Mouse (Mus musculus) large intestine, adult 2 months (tissue): ENCODE data around the gene S100pbp. TPM values are rescaled to one million over a fixed set of nuclear protein-coding genes. Genes with fewer than 3 reads are reported as not detected.
"Not testable (repeated sequence)": the region's sequence is repeated elsewhere in the genome, so short reads cannot be mapped to it uniquely, and the experiment has no call there.

Source experiments
- DNase-seq: peaks from one replicate; pipeline ENCODE4 v3.0.0-alpha.2; 2012; ENCODE audit warnings: low read depth, low spot score
- WGBS: fragments of 180-500 bp; shearing (Covaris S2); methylation state at CpG from one replicate; pipeline ENCODE4 v1.1.7; 2018; 5-methylcytosine and 5-hydroxymethylcytosine counted together
- polyA plus RNA-seq: library from polyadenylated mRNA; depleted of rRNA; stranded (reverse); fragments of >200 nt; gene quantifications from 2 replicates; pipeline ENCODE4 v1.2.3, GENCODE M21; 2012

S100pbp gene
- polyA plus RNA-seq, 1 experiment, result 4.8 TPM

GRCm38 (mm10) chr4:129221097-129222010 lies 31.8 kb upstream of the S100pbp start:
- WGBS, result 81% methylated on average over 23 of the region's 23 CpGs
- no peak for DNase-seq

- DNase-seq, result no peak
- WGBS, result 78% methylated on average over 7 of the region's 7 CpGs
Measured at GRCm38 (mm10) chr4:129220376-129221089, 31.0 kb upstream of the S100pbp start.

GRCm38 (mm10) chr4:129219198-129219597 lies 29.7 kb upstream of the S100pbp start:
- no peak for DNase-seq
- 84% methylated on average over 10 of the region's 10 CpGs for WGBS

DNA sequence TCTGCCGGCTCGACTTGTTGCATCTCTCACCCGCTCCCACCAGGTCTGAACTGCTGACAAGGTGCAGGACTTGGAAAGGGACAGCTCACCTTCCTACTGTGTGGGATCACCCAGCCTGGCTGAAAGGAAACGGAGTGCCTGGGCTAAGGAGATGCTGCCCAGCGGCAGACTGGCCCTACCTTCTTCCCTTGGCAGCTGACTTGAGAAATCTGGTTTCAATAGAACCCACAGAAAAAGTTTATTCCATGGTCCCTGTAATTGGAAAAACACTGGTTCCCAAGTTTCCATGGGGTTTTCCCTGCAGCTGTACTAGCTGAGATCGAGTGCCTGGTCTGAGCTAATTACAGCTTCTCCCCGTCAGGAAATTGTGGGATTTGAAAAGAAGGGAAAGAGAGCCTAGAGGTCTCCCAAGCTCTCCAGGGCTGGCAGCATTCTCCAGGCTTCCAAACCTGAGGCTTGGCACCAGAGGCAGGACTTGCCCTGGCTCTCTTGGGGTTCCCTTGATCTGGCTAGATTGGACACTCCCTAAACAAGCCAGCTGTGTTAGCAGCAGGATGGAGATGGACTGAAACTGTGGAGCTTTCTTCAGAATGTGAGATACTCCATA lies 29.1 kb upstream of the S100pbp start:
- no peak for DNase-seq
- 70% methylated on average over 7 of the region's 7 CpGs for WGBS

- not testable (repeated sequence) for DNase-seq
- 66% methylated on average over 3 of the region's 3 CpGs for WGBS
Measured at GRCm38 (mm10) chr4:129212486-129212885, 23.0 kb upstream of the S100pbp start.

DNA sequence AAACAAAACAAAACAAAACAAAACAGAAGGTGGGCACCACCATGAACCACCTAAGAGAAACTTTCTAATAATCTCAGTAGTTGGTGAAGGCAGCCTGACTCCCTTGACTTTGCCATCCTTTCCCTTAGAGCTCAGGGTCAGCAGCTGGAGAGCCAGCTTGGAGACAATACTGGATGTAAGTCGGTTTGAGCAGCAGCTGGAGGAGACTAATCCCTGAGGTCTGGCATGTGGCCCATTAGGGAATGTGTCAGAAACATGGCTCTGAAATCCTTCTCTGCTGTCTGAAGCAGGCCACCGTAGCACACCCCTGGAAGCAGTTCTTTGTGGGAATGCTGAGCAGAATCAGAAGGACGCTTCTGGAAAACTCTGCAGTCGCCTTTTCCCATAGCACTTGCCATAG lies 21.9 kb upstream of the S100pbp start:
- no peak for DNase-seq
- 66% methylated on average over 4 of the region's 4 CpGs for WGBS

- 37% methylated on average over 7 of the region's 7 CpGs for WGBS
- DNase-seq, result no peak
Measured at GRCm38 (mm10) chr4:129209504-129209903, 20.0 kb upstream of the S100pbp start.

DNA sequence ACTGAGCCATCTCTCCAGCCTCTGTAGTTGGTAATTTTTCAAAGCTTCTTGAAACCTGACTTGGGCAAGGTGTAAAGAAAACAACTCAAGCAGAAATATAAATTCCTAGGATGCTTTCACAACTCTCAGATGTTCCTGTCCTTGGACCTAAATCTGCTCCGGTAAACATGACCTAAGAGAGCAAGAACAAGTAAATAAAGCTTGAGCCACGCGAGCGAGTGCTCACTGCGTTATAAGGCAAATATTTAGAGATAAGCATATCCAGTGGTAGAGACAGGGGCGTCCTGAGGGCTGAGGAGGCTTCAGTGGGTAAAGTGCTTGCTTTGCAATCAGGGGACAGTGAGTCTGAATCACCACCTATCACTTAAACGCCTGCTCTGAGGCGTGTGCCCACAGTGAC lies 17.3 kb upstream of the S100pbp start:
- no peak for DNase-seq
- 60% methylated on average over 8 of the region's 8 CpGs for WGBS

DNA sequence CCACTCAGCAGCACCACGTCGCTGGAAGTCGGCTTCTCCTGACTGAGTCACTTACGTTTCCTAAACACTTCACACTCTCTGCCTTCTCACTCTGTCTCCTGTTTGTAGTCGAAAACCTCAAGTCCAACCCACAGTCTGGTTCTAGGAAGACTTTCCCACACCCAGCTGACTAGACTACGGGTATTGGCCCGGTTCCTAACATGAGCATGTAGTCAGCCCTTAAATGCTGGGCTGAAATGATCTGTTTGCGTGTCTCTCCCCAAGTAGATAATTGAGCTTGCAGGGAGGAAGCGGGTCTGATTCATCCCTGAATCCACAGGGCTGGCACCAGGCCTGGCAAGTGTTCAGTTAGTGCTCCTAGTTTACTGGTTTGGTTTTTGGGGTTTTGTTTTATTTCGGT lies 15.1 kb upstream of the S100pbp start:
- DNase-seq, result no peak
- WGBS, result 83% methylated on average over 10 of the region's 10 CpGs

DNA sequence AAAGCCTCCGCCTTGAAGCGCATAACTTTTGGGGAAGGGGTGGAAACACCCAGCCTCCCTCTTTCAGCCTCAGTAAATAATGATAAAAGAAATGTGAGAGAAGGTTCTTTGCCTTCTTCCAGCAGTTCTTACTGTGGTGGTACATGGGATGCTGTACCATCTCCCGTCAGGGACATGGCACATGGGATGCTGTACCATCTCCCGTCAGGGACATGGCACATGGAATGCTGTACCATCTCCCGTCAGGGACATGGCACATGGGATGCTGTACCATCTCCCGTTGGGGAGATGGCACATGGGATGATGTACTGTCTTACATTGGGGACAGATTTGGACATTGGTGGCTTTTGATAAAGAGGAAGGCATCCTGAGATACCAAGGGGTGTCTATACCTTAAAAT lies 8.0 kb upstream of the S100pbp start:
- no peak for DNase-seq
- WGBS, result 98% methylated on average over 6 of the region's 6 CpGs

DNA sequence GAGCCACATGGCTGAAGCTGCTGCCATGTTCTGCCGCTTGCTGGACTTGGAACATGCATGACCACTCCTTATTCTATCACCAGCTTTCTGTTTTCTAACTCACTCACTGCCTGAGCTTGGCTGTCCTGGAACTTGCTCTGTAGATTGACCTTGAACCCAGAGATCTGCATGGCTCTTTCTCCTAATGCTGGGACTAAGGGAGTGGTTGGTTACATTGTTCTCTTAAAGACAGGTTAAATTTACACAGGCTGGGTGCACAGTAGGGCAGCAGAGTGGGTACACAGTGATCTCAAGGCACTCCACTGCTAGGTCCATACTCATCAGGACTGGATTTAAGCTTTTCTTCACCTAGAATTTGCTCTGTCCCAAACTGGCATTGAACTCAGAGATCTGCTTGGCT lies 4.8 kb upstream of the S100pbp start:
- 75% methylated on average over 1 of the region's 1 CpGs for WGBS
- no peak for DNase-seq

- DNase-seq, result no peak
Measured at GRCm38 (mm10) chr4:129191691-129192090, 2.2 kb upstream of the S100pbp start.

DNA sequence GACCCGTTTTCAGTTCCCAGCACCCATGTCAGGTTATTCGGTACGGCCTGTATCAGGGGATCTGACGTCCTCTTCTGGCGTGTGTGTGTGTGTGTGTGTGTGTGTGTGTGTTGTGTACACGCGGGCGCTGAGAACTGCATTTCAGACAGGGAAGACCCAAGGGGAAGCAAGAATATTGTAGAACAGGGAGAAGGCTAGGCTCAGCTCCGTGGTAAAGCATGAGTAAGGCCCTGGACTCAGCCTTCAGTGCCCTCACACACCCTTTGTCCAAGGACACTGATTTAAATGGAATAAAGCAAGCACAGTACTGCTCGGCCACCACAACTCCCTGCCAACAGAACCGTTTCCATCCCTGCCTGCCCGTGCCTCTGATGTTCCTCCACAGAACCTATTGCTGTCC lies 1.0 kb upstream of the S100pbp start:
- WGBS, result 0% methylated on average over 12 of the region's 12 CpGs

More at GRCm38 (mm10) chr4:129191691-129192090, 2.2 kb upstream of the S100pbp start:
- 61% methylated on average over 5 of the region's 5 CpGs for WGBS

DNA sequence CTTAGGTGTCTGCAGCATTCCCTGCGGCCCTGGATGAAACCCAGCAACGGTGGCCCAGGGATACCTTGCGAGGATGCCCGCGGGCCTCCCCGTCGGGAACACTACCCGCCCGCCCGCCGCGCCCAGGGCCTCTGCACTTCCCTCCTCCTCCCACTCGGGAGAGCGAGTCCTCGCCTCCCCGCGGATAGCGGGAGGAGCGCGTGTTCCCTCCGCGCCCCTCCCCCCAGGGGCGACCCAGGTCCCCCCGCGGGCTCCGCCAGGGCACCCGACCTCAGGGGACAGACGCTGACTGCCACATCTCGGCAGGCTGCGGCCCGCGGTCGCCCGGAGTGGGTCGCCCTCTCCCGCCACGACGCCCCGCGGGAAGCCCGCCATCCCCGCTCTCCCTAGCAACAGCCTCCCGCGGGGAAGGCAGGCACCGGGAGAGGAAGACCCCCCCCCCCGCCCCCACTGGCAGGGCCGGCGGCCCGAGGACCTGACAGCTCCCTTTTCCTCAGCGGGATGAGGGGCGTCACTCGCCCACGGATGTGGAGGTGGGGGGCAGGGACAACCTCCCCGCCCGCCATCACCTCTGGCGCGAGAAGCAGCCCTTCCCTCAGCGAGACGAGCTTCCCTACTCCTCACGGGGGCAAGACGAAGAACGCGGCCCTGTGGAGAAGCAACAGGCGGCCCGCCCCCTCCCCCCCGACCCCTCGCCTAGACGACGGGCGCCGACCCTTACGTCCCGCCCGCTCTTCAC lies 555 bp downstream of the S100pbp start:
- under 1% methylated on average over 69 of the region's 74 CpGs for WGBS
- no peak for DNase-seq

More for the DNA sequence above, 1.0 kb upstream of the S100pbp start:
- DNase-seq, result no peak

DNA sequence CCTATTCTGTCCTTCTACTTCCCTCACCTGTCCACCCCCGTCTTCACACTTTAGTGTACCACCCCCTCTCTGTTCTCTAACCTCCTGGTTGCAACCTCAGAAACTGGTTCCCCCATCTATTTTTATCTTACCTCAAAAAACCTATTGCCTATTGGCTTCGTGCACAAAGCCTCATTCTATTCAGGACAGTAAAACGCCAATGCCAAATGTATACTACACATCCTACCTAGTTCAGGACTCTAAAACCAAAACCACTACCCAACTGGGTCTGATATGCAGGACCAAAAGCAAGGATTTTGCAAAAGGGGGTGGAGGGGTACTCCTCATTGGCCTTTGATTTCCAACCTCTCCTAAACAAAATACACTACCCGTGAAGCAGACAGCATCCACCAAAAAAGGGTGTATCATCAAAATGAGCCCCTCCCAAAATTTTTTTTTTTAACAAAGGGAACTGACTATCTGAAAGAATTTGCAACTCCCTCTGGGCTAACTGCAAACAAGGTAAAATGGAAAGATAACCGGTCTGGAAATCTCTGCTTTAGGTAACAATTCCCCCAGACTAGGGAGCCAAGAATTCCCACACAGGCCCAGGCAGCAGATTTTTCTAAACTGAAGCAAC lies 1.4 kb downstream of the S100pbp start:
- 34% methylated on average over 5 of the region's 5 CpGs for WGBS

DNA sequence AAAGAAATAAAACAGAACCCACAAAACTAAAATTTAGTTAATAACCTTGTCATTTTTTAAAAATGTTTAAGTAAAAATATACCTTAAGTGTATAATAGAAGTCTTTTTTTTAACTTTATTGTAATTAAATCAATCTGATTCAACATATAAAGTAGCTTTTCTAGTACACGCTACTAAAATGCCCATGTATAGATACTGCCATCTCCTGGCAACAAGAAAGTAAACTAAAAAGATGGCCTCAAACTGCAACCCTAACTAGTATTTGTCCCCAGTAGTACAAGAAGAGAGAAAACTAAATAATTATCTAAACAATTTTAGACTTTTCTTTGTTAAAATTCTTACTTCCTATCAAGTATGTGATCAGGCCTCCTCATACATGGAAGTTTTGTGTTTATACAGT lies 10.0 kb downstream of the S100pbp start:
- no peak for DNase-seq
- 35% methylated on average over 1 of the region's 1 CpGs for WGBS

More for the DNA sequence above, 1.4 kb downstream of the S100pbp start:
- DNase-seq, result no peak

DNA sequence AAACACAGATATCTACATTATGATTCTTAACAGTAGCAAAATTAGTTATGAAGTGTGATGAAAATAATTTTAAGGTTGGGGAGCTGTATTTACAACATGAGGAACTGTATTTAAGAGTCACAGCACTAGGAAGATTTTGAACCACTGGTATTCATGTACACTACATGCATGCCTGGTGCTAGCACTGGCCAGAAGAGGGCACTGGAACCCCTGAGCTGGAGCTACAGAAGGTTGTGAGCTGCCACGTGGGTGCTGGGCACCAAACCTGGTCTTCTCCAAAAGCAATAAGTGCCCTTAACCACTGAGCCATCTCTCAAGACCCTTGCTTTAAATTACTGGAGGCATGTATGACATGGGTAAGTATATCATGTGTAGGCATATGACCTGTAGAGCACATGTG lies 17.0 kb downstream of the S100pbp start:
- DNase-seq, result no peak
- WGBS, result 82% methylated on average over 1 of the region's 1 CpGs

DNA sequence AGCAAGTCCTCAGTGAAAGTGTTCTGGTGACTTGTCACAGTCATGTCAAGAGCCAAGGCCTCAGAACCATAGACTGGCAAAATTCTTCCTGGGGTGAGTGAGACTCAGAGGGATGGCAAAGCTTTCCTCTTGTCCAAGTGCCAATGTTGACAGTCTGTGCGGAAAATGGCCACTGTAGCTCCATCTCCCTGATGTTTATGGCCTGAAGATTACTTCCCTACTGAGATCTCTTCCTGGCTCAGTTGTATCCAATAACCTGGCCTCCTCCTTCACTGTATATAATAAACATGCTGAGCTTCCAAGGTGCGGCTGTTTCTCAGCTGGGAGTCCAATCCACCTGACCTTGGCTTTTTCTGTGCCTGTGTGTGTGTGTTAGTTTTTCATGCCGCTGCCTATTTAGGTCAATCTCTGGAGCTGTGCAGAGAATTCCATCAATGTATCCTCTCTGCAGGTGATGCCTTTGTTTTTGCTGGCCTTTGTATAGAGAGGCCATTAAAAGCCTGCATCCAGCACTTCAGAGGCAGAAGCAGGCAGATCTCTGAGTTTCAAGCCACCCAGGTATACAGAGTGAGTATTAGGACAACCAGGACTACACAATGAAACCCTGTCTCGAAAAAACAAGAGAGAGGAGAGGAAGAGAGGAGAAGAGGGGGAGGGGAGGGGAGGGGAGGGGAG lies 27.8 kb downstream of the S100pbp start:
- WGBS, result 32% methylated on average over 4 of the region's 4 CpGs
- DNase-seq, result peak; percentile 71

- 82% methylated on average over 1 of the region's 1 CpGs for WGBS
- no peak for DNase-seq
Measured at GRCm38 (mm10) chr4:129161076-129161475, 28.5 kb downstream of the S100pbp start.
